Mouse (Mus musculus): ENCODE measurements around the gene Tnfrsf12a. TPM values are rescaled to one million over a fixed set of nuclear protein-coding genes. Genes with fewer than 3 reads are reported as not detected.

Gene Tnfrsf12a
- polyA plus RNA-seq, 1 experiment, result 10.0 TPM

DNA sequence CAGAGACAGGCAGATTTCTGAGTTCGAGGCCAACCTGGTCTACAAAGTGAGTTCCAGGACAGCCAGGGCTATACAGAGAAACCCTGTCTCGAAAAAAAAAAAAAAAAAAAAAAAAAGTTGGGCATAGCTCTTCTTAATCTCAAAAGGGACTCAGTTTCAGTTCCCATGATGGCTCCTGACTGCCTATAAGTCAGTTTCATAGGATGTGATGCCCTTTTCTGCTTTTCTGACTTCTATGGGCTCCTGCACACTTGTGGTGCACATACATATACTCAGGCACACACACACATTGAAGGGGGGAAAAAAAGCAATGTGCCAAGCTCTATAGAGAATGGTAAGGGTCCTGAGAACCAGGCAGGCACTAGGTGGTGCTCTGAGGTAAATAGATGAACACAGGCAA lies 23.9 kb downstream of the Tnfrsf12a start:
- Histone ChIP-seq H3K27me3 (replicated peaks; ENCODE audit: control insufficient read depth, insufficient read depth, low read length) (no peaks in the 10 kb centered on the region), H3K36me3 (ENCODE audit: control insufficient read depth, insufficient read depth, low read length) (no peaks in the 10 kb centered on the region), H3K4me1 (ENCODE audit: control insufficient read depth, insufficient read depth, low read length) (no peaks in the 10 kb centered on the region), H3K27ac (ENCODE audit: insufficient read depth, low read depth, low read length) (no peak overlapping the region), H3K4me3 (ENCODE audit: insufficient read depth, low read depth, low read length) (no peak overlapping the region)
- 80% methylated on average over 2 of the region's 2 CpGs for WGBS
- no peak for TF ChIP-seq CTCF (conservative IDR thresholded peaks at IDR 0.05; ENCODE audit: insufficient read depth, insufficient read length, low read depth, low read length)
- TF ChIP-seq POLR2A (IDR thresholded peaks at IDR 0.05; ENCODE audit: low read depth, low read length), result no peak
- no peak for DNase-seq

DNA sequence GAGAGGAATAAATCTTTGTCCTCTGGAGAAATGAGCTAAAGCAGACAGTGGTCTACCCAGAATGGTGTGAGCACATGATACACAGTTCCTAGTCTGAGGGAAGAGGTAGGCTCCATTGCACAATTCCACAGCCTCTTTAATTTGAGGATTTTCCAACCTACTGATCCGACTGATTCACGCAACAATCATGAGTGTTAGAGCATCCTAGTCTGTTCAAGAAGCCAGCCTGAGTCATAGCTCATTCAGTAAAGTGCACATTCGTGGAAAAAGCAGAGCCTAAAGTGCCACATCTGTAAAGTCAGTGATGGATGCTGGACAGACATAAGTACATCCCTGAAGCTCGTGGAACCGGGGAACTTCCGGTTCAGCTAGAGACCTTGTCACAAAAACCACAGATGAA lies 25.9 kb downstream of the Tnfrsf12a start:
- Histone ChIP-seq H3K36me3 (ENCODE audit: control insufficient read depth, insufficient read depth, low read length) (no peaks in the 10 kb centered on the region), H3K4me3 (ENCODE audit: insufficient read depth, low read depth, low read length) (no peak overlapping the region), H3K27me3 (replicated peaks; ENCODE audit: control insufficient read depth, insufficient read depth, low read length) (no peaks in the 10 kb centered on the region), H3K27ac (ENCODE audit: insufficient read depth, low read depth, low read length) (no peak overlapping the region), H3K4me1 (ENCODE audit: control insufficient read depth, insufficient read depth, low read length) (no peaks in the 10 kb centered on the region)
- 70% methylated on average over 6 of the region's 6 CpGs for WGBS
- TF ChIP-seq CTCF (conservative IDR thresholded peaks at IDR 0.05; ENCODE audit: insufficient read depth, insufficient read length, low read depth, low read length) (no peak), POLR2A (IDR thresholded peaks at IDR 0.05; ENCODE audit: low read depth, low read length) (no peak)
- no peak for DNase-seq

DNA sequence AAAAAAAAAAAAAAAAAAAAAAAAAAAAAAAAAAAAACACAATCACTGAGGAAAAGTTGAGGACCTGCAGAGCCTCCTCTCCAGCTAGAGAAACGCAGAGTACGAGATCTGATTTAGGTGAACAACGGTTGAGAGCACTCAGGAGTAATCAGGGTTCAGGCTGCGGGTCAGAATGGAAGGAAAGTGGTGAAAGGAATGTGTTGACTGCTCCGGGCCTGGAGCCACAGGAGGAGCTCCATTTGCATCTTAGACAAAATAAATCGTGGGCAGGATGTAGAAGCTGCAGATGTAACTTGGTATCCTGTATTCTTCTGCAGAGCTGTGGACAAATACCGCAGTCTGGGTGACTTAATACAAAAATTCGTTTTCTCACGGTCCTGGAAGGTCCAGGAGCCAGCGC lies 31.4 kb downstream of the Tnfrsf12a start:
- H3K4me3 ChIP-seq (ENCODE audit: insufficient read depth, low read depth, low read length), result no peak overlapping the region
- WGBS, result 59% methylated on average over 10 of the region's 10 CpGs
- no peak overlapping the region for H3K27ac ChIP-seq (ENCODE audit: insufficient read depth, low read depth, low read length)
- no peaks in the 10 kb centered on the region for H3K36me3 ChIP-seq (ENCODE audit: control insufficient read depth, insufficient read depth, low read length)
- no peaks in the 10 kb centered on the region for H3K4me1 ChIP-seq (ENCODE audit: control insufficient read depth, insufficient read depth, low read length)
- DNase-seq, result no peak
- peaks cover 1% of the 10 kb centered on the region; the same call in 1 of the 2 replicates for H3K27me3 ChIP-seq (replicated peaks; ENCODE audit: control insufficient read depth, insufficient read depth, low read length)
- no peak for TF ChIP-seq CTCF (conservative IDR thresholded peaks at IDR 0.05; ENCODE audit: insufficient read depth, insufficient read length, low read depth, low read length)
- TF ChIP-seq POLR2A (IDR thresholded peaks at IDR 0.05; ENCODE audit: low read depth, low read length), result no peak

DNA sequence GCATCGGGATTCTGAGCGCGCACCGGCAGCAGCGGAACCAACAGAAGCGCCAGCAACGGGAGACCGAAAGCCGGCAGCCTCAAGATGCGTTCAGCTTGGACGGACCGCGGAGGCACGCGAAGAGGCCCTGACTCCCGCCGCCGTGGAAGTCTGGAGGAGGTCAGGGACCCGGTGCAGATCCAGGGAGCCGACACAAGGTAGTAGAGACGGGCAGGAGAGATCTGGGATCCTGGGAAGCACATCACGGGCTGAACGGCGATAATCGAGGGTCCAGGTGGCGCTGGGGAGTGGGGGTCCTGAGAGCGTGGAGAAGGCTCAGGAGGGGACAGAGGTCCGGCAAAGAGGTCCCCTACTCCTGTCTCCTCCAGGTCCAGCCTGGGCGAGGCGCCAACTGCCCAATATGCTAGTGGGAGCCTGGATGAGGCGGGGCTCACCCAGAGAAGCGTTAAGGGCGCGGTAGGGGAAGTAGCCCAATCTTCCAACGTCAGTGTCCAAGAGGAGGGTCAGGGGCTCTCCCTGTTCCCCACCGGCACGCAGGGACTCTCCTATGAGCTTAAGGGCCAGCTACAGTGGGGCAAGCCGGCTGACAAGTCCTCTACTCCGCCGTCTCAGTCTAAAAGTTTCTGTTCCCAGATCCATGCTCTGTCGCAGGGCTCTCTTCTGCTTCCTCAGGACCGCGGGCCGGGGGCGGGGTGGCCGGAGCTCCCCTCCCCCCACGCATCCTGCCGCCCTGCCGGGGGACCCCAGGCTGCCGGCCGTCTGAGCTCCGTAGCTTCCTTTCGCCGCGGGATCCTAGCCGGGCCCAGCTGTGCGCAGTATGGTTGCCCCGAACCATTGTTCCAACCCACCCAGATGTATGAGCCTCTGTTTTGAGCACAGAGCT lies 32.4 kb downstream of the Tnfrsf12a start, which contains the start of gene Mmp25:
Gene Mmp25, minus strand, starts transcription at position 665 of the 883 bp plus-strand sequence.
- H3K36me3 ChIP-seq (ENCODE audit: control insufficient read depth, insufficient read depth, low read length), result no peaks in the 10 kb centered on the region
- H3K27ac ChIP-seq (ENCODE audit: insufficient read depth, low read depth, low read length), result no peak within 1 kb of the TSS
- 2% methylated on average over 58 of the region's 58 CpGs for WGBS
- peak within 1 kb of the TSS; percentile 49 for H3K4me3 ChIP-seq (ENCODE audit: insufficient read depth, low read depth, low read length)
- TF ChIP-seq POLR2A (IDR thresholded peaks at IDR 0.05; ENCODE audit: low read depth, low read length) (no peak), CTCF (conservative IDR thresholded peaks at IDR 0.05; ENCODE audit: insufficient read depth, insufficient read length, low read depth, low read length) (no peak)
- peaks cover 1% of the 10 kb centered on the region; the same call in 1 of the 2 replicates for H3K27me3 ChIP-seq (replicated peaks; ENCODE audit: control insufficient read depth, insufficient read depth, low read length)
- no peaks in the 10 kb centered on the region for H3K4me1 ChIP-seq (ENCODE audit: control insufficient read depth, insufficient read depth, low read length)
- no peak for DNase-seq

DNA sequence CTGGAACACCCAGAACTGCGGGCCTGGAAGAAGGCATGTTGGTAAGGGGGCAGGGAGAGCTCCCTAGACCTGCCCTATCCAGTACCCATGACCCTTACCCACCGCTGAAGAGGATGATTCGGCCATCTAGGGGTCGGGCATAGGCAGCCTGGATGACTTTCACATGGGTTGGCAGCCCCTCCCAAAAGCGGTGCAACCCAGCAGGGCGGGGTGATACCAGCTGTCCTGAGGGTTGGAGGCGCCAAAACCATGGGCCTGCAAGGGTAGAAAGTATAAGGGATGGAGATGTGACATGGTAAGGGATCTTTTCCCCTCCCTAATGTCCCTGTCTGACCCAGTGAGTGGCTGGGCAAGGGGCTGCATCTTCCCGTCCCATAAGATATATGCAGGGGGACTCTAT lies 46.0 kb downstream of the Tnfrsf12a start:
- no peak for TF ChIP-seq CTCF (conservative IDR thresholded peaks at IDR 0.05; ENCODE audit: insufficient read depth, insufficient read length, low read depth, low read length)
- TF ChIP-seq POLR2A (IDR thresholded peaks at IDR 0.05; ENCODE audit: low read depth, low read length), result no peak
- Histone ChIP-seq H3K36me3 (ENCODE audit: control insufficient read depth, insufficient read depth, low read length) (no peaks in the 10 kb centered on the region), H3K4me3 (ENCODE audit: insufficient read depth, low read depth, low read length) (no peak overlapping the region), H3K4me1 (ENCODE audit: control insufficient read depth, insufficient read depth, low read length) (no peaks in the 10 kb centered on the region), H3K27ac (ENCODE audit: insufficient read depth, low read depth, low read length) (no peak overlapping the region), H3K27me3 (replicated peaks; ENCODE audit: control insufficient read depth, insufficient read depth, low read length) (no peaks in the 10 kb centered on the region)
- 84% methylated on average over 8 of the region's 8 CpGs for WGBS
- no peak for DNase-seq

DNA sequence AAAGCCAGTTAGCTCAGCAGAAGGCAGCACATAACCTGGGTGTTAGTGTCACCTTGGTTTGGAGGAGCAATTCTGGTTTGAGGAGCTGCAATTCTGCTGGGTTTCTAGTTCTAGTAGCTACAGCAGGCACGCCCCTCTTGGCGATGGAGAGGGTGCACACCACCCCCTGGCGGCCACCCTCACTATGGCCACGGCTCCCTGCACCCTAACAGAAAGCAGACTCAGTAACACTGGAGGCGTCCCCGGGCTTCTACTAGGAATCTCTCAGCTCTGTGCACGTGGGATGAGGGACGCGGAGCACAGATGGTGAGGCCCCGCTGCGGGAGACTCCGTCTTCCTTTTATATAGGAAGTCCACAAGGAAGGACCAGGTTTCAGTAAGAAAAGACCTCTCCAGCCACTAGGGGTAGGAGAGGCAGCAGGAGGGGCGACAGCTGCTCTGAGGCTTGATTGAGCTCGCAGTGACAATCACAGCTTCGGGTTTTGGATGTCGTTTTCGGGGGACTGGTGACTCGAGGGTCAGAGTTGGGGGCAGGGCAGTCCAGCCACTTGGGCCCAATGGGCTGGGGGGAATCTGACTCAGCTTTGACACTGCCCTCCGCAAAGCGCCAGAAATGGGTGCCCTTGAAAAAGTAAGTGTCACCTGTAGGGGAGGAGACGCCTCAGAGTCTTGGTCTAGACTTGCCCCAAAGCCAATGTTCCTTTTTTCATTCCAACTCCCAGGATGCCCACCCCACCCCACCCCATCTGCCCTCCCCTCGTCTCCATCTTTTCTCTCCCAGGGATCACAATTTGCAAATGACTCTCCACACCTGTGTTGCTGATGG lies 46.9 kb downstream of the Tnfrsf12a start:
- Histone ChIP-seq H3K4me3 (ENCODE audit: insufficient read depth, low read depth, low read length) (no peak overlapping the region), H3K27me3 (replicated peaks; ENCODE audit: control insufficient read depth, insufficient read depth, low read length) (no peaks in the 10 kb centered on the region), H3K36me3 (ENCODE audit: control insufficient read depth, insufficient read depth, low read length) (no peaks in the 10 kb centered on the region), H3K27ac (ENCODE audit: insufficient read depth, low read depth, low read length) (no peak overlapping the region), H3K4me1 (ENCODE audit: control insufficient read depth, insufficient read depth, low read length) (no peaks in the 10 kb centered on the region)
- WGBS, result 16% methylated on average over 22 of the region's 22 CpGs
- TF ChIP-seq POLR2A (IDR thresholded peaks at IDR 0.05; ENCODE audit: low read depth, low read length) (no peak), CTCF (conservative IDR thresholded peaks at IDR 0.05; ENCODE audit: insufficient read depth, insufficient read length, low read depth, low read length) (peak; percentile 78)
- peak; percentile 64 for DNase-seq

DNA sequence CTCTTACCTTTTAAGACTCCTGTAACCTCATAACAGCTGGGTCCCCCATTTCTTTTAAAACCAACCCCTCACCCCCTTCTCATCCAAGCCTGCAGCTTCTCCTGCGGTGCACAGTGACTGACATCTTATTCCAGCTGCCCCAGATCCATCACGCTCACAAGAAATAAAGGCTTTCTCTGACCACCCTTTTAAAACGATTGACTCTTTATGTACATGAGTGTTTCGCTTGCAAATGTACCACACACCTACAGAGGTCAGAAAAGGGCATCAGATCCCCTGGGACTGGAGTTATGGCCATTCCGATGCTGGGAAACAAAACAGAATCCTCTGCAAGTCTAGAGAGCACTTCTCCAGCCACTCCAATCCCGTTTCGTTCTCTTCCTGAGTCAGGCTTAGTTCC lies 49.5 kb downstream of the Tnfrsf12a start:
- no peak for TF ChIP-seq CTCF (conservative IDR thresholded peaks at IDR 0.05; ENCODE audit: insufficient read depth, insufficient read length, low read depth, low read length)
- no peak for TF ChIP-seq POLR2A (IDR thresholded peaks at IDR 0.05; ENCODE audit: low read depth, low read length)
- no peaks in the 10 kb centered on the region for H3K36me3 ChIP-seq (ENCODE audit: control insufficient read depth, insufficient read depth, low read length)
- H3K4me3 ChIP-seq (ENCODE audit: insufficient read depth, low read depth, low read length), result no peak overlapping the region
- H3K4me1 ChIP-seq (ENCODE audit: control insufficient read depth, insufficient read depth, low read length), result no peaks in the 10 kb centered on the region
- 52% methylated on average over 7 of the region's 7 CpGs for WGBS
- no peaks in the 10 kb centered on the region for H3K27me3 ChIP-seq (replicated peaks; ENCODE audit: control insufficient read depth, insufficient read depth, low read length)
- H3K27ac ChIP-seq (ENCODE audit: insufficient read depth, low read depth, low read length), result no peak overlapping the region
- no peak for DNase-seq

Other genes starting within 250 kb of the Tnfrsf12a start
- gene Vmn2r117, start 197.8 kb downstream of the Tnfrsf12a start, polyA plus RNA-seq (2012; rRNA removed), result not detected in 2 replicates
- 12.0 and 14.9 TPM in 2 replicates for gene Zfp213, start 113.2 kb downstream of the Tnfrsf12a start, polyA plus RNA-seq (2012; rRNA removed)
- gene Zfp13, start 78.0 kb downstream of the Tnfrsf12a start, polyA plus RNA-seq (2012; rRNA removed), result 7.9 and 9.8 TPM in 2 replicates
- 0.11 TPM in 1 of 2 replicates, not detected in the other for gene Zscan10, start 76.6 kb downstream of the Tnfrsf12a start, polyA plus RNA-seq (2012; rRNA removed)
- 0.18 and 0.38 TPM in 2 replicates for gene Mmp25, start 32.2 kb downstream of the Tnfrsf12a start, polyA plus RNA-seq (2012; rRNA removed)
- 1.7 TPM in 2 replicates for gene Bicdl2, start 17.0 kb downstream of the Tnfrsf12a start, polyA plus RNA-seq (2012; rRNA removed)
- 367 and 378 TPM in 2 replicates for gene Hcfc1r1, start 3.9 kb downstream of the Tnfrsf12a start, polyA plus RNA-seq (2012; rRNA removed)
- 14.2 and 15.7 TPM in 2 replicates for gene Thoc6, start 3.6 kb downstream of the Tnfrsf12a start, polyA plus RNA-seq (2012; rRNA removed)
- gene Cldn6, start 1.8 kb upstream of the Tnfrsf12a start, polyA plus RNA-seq (2012; rRNA removed), result 2.5 and 2.6 TPM in 2 replicates
- gene Cldn9, start 6.6 kb upstream of the Tnfrsf12a start, polyA plus RNA-seq (2012; rRNA removed), result 0.14 and 0.45 TPM in 2 replicates
- gene 1520401A03Rik, start 45.3 kb upstream of the Tnfrsf12a start, polyA plus RNA-seq (2012; rRNA removed), result 0.05 TPM in 1 of 2 replicates, not detected in the other
- gene Pkmyt1, start 48.9 kb upstream of the Tnfrsf12a start, polyA plus RNA-seq (2012; rRNA removed), result 4.1 and 5.2 TPM in 2 replicates
- gene Paqr4, start 63.4 kb upstream of the Tnfrsf12a start, polyA plus RNA-seq (2012; rRNA removed), result 9.7 and 10.8 TPM in 2 replicates
- 0.17 and 0.27 TPM in 2 replicates for gene Kremen2, start 68.4 kb upstream of the Tnfrsf12a start, polyA plus RNA-seq (2012; rRNA removed)
- 41.7 and 45.2 TPM in 2 replicates for gene Flywch1, start 94.1 kb upstream of the Tnfrsf12a start, polyA plus RNA-seq (2012; rRNA removed)
- gene Flywch2, start 108.6 kb upstream of the Tnfrsf12a start, polyA plus RNA-seq (2012; rRNA removed), result 9.3 and 12.2 TPM in 2 replicates
- gene Srrm2, start 113.1 kb upstream of the Tnfrsf12a start, polyA plus RNA-seq (2012; rRNA removed), result 394 and 443 TPM in 2 replicates
- 687 and 762 TPM in 2 replicates for gene Elob, start 151.7 kb upstream of the Tnfrsf12a start, polyA plus RNA-seq (2012; rRNA removed)
- gene Prss33, start 158.6 kb upstream of the Tnfrsf12a start, polyA plus RNA-seq (2012; rRNA removed), result not detected in 2 replicates
- gene Prss32, start 166.4 kb upstream of the Tnfrsf12a start, polyA plus RNA-seq (2012; rRNA removed), result not detected in 2 replicates
- gene Prss41, start 166.7 kb upstream of the Tnfrsf12a start, polyA plus RNA-seq (2012; rRNA removed), result 0.08 and 0.16 TPM in 2 replicates
- gene Prss21, start 190.6 kb upstream of the Tnfrsf12a start, polyA plus RNA-seq (2012; rRNA removed), result 0.14 TPM in 2 replicates
- not detected in 2 replicates for gene Dcpp1, start 203.4 kb upstream of the Tnfrsf12a start, polyA plus RNA-seq (2012; rRNA removed)
- not detected in 2 replicates for gene Dcpp2, start 203.4 kb upstream of the Tnfrsf12a start, polyA plus RNA-seq (2012; rRNA removed)
- gene Dcpp3, start 240.0 kb upstream of the Tnfrsf12a start, polyA plus RNA-seq (2012; rRNA removed), result not detected in 2 replicates